Comparison of ENCODE assay signal across 20 mouse cellular contexts in genomic region chr8:89412500-89412899, GRCm38 (mm10).
DNase-seq lines count a peak whose midpoint lies in the region; ATAC-seq and TF ChIP-seq lines count a peak whose summit lies in the region.
"Had no signal": no experiment of that assay in that cellular context is flagged by ENCODE, and none has a peak within 500 bp of the region (broad histone marks: within the 10 kb centered on the region; RNA-seq: fewer than 3 reads in every experiment).

No protein-coding gene starts in this region.

- WGBS in heart, adult 2 months: 53% methylated on average over 8 of the region's 8 CpGs
- WGBS in kidney, postnatal 0 days: 27% methylated on average over 8 of the region's 8 CpGs
- 25% methylated on average over 8 of the region's 8 CpGs for WGBS in olfactory bulb, adult 2 months

- H3K27ac ChIP-seq in heart, adult 2 months: no peak overlapping the region
- no peak overlapping the region for H3K27ac ChIP-seq in kidney, postnatal 0 days
- H3K27ac ChIP-seq in olfactory bulb, adult 2 months (ENCODE audit: insufficient read depth, low read depth, low read length): peak overlapping the region; percentile 73
- H3K27ac ChIP-seq: forebrain, embryonic 10.5 days; gastrocnemius, adult 2 months; heart, embryonic 15.5 days; hindbrain, embryonic 10.5 days; intestine, embryonic 15.5 days; stomach, embryonic 15.5 days had no signal

- no peak for ATAC-seq in kidney, postnatal 0 days (replicated peaks; ENCODE audit: low FRiP score, low read depth)
- ATAC-seq: hindbrain, embryonic 16.5 days; intestine, embryonic 15.5 days had no signal

- TF ChIP-seq EP300 in heart, adult 2 months (IDR thresholded peaks at IDR 0.05; ENCODE audit: insufficient read depth, low read depth, low read length): no peak

- TF ChIP-seq POLR2A in heart, adult 2 months (IDR thresholded peaks at IDR 0.05; ENCODE audit: insufficient read depth, low read depth, low read length): no peak
- no peak for TF ChIP-seq POLR2A in olfactory bulb, adult 2 months (IDR thresholded peaks at IDR 0.05; ENCODE audit: insufficient read depth, low read depth, low read length)

- peak; percentile 16 to 33 for DNase-seq in cerebellum, postnatal 10 days
- no peak for DNase-seq in cerebellum, postnatal 25 days
- peak; percentile 18 to 30 for DNase-seq in heart, postnatal 10 days
- no peak for DNase-seq in heart, adult 2 months
- DNase-seq in kidney, postnatal 0 days (ENCODE audit: low spot score): peak; percentile 40
- DNase-seq in kidney, postnatal 25 days: no peak
- DNase-seq: adrenal gland, postnatal 10 days; cerebellum, adult 8-10 months; gastrocnemius, adult 2 months; heart, adult 18-20 months; lung, postnatal 10 days; thymus, postnatal 25 days had no signal

- intact Hi-C loops in heart, postnatal 10 days (cut with DNase I): no loop called here
- intact Hi-C loops in heart, adult 2 months (cut with DNase I): no loop called here

- H3K4me2 ChIP-seq in kidney, postnatal 0 days (ENCODE audit: low read length): no peak overlapping the region
- H3K4me2 ChIP-seq: heart, embryonic 15.5 days; intestine, embryonic 15.5 days; midbrain, embryonic 11.5 days; stomach, embryonic 15.5 days had no signal

- H3K27me3 ChIP-seq in heart, adult 2 months (ENCODE audit: control insufficient read depth, insufficient read depth, low read length): no peaks in the 10 kb centered on the region
- H3K27me3 ChIP-seq in kidney, postnatal 0 days (ENCODE audit: insufficient read depth, low read length): 0 out of 2 replicates have a peak, but pooled peaks cover 3% of the 10 kb centered on the region
- H3K27me3 ChIP-seq: heart, embryonic 15.5 days; intestine, embryonic 15.5 days; stomach, embryonic 15.5 days had no signal

- H3K9ac ChIP-seq in heart, adult 2 months (ENCODE audit: low read depth, low read length): no peak overlapping the region
- no peak overlapping the region for H3K9ac ChIP-seq in kidney, postnatal 0 days (ENCODE audit: low read depth, low read length)
- H3K9ac ChIP-seq: heart, embryonic 15.5 days; intestine, embryonic 15.5 days; stomach, embryonic 15.5 days had no signal

- no peaks in the 10 kb centered on the region for H3K36me3 ChIP-seq in heart, adult 2 months (ENCODE audit: control insufficient read depth, insufficient read depth, low read length)
- no peaks in the 10 kb centered on the region for H3K36me3 ChIP-seq in kidney, postnatal 0 days (ENCODE audit: insufficient read depth, low read length)
- H3K36me3 ChIP-seq: forebrain, embryonic 10.5 days; heart, embryonic 15.5 days; hindbrain, embryonic 10.5 days; intestine, embryonic 15.5 days; stomach, embryonic 15.5 days had no signal

- H3K9me3 ChIP-seq in kidney, postnatal 0 days (replicated peaks; ENCODE audit: low read length): no peaks in the 10 kb centered on the region
- H3K9me3 ChIP-seq: forebrain, embryonic 10.5 days; heart, embryonic 15.5 days; hindbrain, embryonic 10.5 days; intestine, embryonic 15.5 days; stomach, embryonic 15.5 days had no signal

- H3K79me2 ChIP-seq in heart, adult 2 months (replicated peaks; ENCODE audit: control insufficient read depth, insufficient read depth, low read length): no peaks in the 10 kb centered on the region

- TF ChIP-seq CTCF in heart, adult 2 months (IDR thresholded peaks at IDR 0.05): no peak
- no peak for TF ChIP-seq CTCF in kidney, postnatal 0 days (IDR thresholded peaks at IDR 0.05; ENCODE audit: low read depth)
- no peak for TF ChIP-seq CTCF in olfactory bulb, adult 2 months (IDR thresholded peaks at IDR 0.05; ENCODE audit: insufficient read depth, low read depth, low read length)

- no peak overlapping the region for H3K4me3 ChIP-seq in heart, adult 2 months
- no peak overlapping the region for H3K4me3 ChIP-seq in kidney, postnatal 0 days (replicated peaks; ENCODE audit: low read depth, low read length)
- no peak overlapping the region for H3K4me3 ChIP-seq in olfactory bulb, adult 2 months (ENCODE audit: insufficient read depth, low read depth, low read length)
- H3K4me3 ChIP-seq: forebrain, embryonic 10.5 days; gastrocnemius, adult 2 months; heart, embryonic 15.5 days; hindbrain, embryonic 10.5 days; intestine, embryonic 15.5 days; stomach, embryonic 15.5 days had no signal

- H3K4me1 ChIP-seq in heart, adult 2 months (ENCODE audit: control insufficient read depth, insufficient read depth, low read length): no peaks in the 10 kb centered on the region
- no peaks in the 10 kb centered on the region for H3K4me1 ChIP-seq in kidney, postnatal 0 days (replicated peaks; ENCODE audit: insufficient read depth, low read length)
- H3K4me1 ChIP-seq in olfactory bulb, adult 2 months (ENCODE audit: control insufficient read depth, insufficient read depth, low read length): peaks cover 11% of the 10 kb centered on the region
- H3K4me1 ChIP-seq: heart, embryonic 15.5 days; intestine, embryonic 15.5 days; stomach, embryonic 15.5 days had no signal

Comparison
In these comparisons a context has a peak if more than half of its experiments do, and no peak if none do; other contexts are left out.
1. DNase-seq: peak in cerebellum, postnatal 10 days (2 of 2), heart, postnatal 10 days (2 of 2) and kidney, postnatal 0 days (single experiment); none in cerebellum, postnatal 25 days (0 of 2), heart, adult 2 months (0 of 2) and kidney, postnatal 25 days (0 of 2).